Mouse (Mus musculus) embryo, embryonic 10.5 days (tissue): ENCODE results near the gene Ralgps2.
A peak's percentile ranks its signal among the peaks of the same experiment; 100 is the strongest.

Experiments
- DNase-seq: peaks from one replicate; pipeline ENCODE4 v3.0.0-alpha.2; 2015; ENCODE audit warnings: low spot score

Gene Ralgps2

DNA sequence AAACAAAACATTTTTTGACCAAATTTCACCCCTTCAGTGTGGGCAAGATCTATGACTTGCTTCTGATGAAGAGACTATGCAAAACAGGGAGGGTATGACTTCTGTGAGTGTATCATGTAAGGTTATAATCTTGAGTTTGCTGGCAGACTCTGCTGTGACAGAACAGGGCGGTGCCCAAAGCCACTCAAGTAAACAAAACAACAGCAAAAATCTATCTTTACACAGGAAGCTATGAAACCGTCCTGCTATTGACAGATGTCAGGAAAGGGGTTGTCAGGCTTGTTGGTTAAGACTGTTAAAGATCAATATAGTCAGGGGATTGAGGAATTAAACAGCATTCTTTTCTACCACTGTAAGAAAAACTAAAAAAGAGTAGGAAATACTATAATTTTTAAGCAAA lies 33.8 kb downstream of the Ralgps2 start:
- DNase-seq, result no peak

GRCm38 (mm10) chr1:156903899-156904298 lies 35.5 kb downstream of the Ralgps2 start:
- no peak for DNase-seq

GRCm38 (mm10) chr1:156901689-156902088 lies 37.7 kb downstream of the Ralgps2 start:
- DNase-seq, result no peak

- peak; percentile 36 for DNase-seq
These were observed 47.9 kb downstream of the Ralgps2 start for GRCm38 (mm10) chr1:156891561-156891960.

DNA sequence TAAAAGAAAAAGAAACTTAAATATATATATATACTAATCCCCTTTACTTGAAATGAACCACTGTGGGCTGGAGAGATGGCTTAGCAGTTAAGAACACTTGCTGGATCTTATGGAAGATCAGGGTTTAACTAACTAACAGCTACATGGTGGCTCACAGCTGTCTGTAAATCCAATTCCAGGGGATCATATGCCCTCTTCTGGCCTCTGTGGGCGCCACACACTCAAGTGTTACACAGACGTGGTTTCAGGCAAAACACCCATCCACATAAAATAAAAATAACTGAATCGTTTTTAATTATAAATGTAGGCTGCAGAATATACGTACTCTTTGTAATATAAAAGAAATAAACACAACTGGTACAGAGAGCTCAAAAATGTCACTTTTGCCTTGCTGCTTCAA lies 50.6 kb downstream of the Ralgps2 start:
- peak; percentile 27 for DNase-seq

- no peak for DNase-seq
These were observed 53.5 kb downstream of the Ralgps2 start for GRCm38 (mm10) chr1:156885879-156886278.

DNA sequence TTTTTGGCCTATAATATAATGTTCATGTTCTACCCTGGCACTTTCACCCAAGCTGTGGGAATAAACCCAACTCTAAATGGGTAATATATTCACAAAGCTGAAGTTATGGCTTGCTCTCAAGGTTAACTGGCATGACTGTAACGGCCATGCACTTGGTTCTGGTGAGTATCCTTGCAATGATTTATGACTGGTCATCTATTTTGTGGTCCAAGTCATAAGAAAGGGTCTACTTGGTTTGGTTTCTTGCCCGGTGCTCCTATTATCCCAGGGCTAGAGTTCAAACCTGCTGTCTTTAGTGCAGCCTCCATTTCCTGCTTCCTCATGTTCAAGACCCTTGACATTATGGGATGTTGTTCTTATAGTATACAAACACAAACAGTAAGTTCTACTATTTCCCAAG lies 54.6 kb downstream of the Ralgps2 start:
- DNase-seq, result no peak

DNA sequence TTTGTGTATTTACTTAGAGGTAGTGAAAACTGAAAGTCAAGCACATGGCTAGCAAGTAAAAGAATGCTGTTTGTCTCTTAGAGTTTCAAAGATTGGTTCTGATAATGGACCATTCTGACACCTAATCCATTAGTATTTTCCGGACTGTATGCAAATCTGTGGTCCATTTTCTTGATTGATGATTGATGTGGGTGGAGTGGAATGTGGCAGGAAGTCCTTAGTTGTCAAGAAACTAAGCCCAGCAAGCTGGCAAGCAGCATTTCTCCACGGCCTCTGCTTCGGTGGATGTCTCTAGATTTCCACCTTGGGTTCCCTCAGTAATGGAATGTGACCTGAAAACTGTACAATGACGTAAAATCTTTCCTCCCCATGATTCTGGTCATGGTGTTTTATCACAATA lies 68.8 kb downstream of the Ralgps2 start:
- DNase-seq, result no peak

DNA sequence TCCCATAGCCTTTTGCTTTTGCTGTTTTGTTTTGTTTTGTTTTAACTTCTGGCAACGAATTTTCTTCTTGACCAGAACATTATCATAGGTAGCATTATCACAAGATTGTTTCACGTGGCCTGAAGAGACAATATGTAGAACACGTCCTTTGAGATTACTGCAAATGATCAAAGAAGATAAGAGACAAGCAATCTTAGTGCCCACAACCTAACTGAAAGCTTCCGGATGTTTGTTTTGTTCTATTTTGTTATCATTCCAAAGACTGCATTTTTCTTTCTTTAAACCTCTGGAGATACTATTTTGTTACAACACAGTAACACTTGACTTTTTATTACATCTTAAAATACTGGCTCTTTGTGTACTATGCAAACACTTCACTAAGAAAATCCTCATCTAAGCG lies 69.4 kb downstream of the Ralgps2 start:
- DNase-seq, result no peak

DNA sequence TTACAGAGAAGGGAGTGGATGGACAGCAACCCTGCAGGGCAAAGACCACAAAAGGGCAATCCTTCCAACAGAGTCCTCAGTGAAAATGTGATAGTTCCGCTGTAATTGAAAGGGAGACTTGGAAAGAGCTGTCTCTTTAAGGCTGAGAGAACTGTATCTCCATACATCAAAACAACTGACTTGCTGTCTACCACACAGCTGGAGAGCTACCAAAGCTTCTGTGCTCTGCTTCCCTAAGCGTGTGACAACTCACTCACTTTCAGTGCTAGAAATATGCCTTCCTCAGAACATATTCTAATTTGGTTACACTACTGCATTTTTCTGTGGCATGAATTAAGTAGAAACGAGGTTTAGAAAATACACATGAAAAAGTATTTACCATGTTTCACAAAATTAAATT lies 75.2 kb downstream of the Ralgps2 start:
- peak; percentile 22 for DNase-seq

GRCm38 (mm10) chr1:156863726-156864125 lies 75.7 kb downstream of the Ralgps2 start:
- no peak for DNase-seq

DNA sequence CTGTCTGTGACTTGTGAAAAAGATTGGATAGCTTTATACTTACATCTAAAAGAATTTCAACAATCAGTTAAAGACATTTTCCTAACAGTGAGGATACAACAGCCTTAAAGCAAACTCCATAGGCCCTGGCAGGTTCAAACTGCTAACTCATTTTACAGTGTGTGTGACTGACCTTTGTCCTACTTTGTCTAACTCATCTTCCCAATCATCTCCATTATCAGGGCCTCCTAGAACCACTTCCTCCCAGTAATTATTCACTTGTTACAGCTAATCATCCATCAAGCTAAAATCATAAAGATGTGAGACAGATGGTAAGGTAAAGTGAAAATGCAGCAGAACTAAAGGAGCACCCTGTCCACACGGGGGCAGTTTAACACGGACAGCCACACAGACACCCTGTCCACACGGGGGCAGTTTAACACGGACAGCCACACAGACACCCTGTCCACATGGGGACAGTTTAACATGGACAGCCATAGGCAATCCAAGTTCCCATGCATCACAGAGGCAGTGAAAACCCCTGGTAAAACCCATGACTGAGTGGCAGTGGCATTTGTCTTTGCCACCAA lies 77.9 kb downstream of the Ralgps2 start:
- DNase-seq, result no peak

DNA sequence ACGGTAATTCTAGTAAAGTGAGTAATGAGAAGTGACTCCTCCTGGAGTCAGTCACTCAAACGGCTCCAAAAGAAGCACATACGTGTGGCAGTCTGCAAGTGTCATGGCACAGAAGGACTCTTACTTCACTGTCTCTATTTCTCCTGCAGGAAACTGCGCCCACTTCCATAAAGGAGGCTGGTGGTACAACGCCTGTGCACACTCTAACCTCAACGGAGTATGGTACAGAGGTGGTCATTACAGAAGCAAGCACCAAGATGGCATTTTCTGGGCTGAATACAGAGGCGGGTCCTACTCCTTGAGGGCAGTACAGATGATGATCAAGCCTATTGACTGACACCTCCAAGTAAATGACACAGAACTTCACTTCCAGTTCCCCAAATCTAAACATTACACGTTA lies 79.2 kb downstream of the Ralgps2 start:
- no peak for DNase-seq

- DNase-seq, result no peak
These were observed 79.6 kb downstream of the Ralgps2 start for GRCm38 (mm10) chr1:156859711-156860250.

DNA sequence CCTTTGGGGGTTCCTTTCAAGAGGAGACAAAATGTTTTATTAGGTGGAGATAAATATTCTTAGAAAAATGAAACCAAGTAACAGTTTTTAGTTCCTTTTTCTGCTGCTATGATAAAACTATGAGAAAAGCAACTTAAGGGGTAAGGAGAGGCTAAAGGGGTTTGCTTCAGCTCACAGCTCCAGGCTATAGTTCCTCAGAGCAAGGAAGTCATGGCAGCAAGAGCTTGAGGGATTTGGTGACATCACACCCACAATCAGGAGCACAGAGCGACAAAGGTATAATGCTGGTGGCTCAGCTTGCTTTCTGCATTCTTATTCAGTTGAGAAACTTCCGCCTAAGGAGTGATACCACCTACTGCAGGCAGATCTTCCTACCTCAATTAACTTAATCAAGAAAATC lies 80.3 kb downstream of the Ralgps2 start:
- no peak for DNase-seq

GRCm38 (mm10) chr1:156856666-156857065 lies 82.8 kb downstream of the Ralgps2 start:
- DNase-seq, result no peak

DNA sequence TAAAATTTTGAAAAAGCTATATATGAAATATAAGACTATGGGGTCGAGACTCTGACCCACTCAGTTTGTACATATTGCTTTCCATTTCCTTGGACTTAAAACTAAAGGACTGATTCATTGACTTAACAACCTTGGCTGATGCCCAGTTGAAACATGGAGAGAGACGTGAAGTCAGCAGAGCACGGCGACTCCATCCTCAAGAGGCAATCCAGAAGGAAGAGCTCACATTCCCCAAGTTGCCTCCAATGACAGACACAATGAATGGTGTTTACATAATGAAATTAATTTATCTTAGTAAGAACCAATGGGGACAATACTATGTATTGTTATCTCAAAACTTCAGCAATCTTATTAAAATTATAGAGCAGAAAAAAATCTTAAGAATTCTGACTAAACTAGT lies 84.9 kb downstream of the Ralgps2 start:
- DNase-seq, result no peak

DNA sequence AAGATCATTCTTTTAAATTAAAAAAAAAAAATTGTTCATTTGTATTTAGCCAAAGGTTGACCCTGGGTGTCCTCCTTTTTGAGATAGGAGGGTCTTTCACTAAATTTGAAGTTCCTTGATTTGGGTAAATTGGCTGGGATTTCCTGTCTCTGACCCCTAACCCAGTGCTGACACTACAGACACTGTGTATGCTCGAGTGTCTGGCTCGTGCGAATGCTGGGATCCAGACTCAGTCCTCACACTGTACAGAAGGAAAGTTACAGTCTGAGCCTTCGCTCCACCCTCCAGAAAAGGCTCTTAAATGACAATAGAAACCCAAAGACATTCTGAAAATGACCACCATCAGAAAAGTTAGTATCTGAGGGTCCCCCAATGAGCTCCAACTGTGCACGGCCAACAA lies 86.6 kb downstream of the Ralgps2 start:
- no peak for DNase-seq

DNA sequence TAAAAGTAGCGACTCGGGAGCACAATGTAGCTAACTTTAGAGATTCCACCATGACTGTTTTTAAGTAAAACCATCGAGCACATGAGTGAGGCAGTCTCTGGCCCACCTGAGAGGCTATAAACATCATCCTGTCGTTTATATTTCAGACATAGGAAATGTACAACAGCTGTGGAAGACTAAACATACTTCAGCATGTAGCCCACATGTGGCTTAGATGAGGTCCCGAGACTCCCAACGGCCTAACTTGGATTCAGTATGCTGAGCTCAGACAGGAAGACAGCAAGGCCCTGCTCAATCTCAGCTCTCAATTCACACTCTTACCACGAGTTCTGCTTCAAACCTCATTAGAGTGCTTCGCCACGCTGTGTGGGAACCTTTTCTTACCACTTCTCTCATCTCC lies 87.0 kb downstream of the Ralgps2 start:
- DNase-seq, result peak; percentile 55

DNA sequence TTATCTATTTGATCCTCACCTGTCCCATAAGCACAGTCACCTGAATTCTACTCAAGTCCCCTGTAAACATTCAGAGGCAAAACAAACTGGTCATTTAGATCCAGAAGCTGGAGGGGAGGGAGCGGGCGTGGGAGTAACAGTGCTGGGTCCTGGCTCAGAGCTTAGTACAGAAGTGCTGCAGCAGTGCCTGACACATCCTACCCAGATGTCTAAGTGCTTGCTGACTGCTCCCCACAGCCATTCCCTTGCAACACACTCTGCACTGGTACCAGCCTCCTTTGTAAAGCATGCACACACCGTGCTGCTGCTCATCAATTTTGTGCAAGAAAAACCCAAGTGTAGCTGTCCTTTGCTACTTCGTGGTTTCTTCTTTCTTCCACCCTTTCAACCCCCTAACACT lies 92.3 kb downstream of the Ralgps2 start:
- DNase-seq, result no peak

- DNase-seq, result no peak
These were observed 97.6 kb downstream of the Ralgps2 start for GRCm38 (mm10) chr1:156841625-156842339.

DNA sequence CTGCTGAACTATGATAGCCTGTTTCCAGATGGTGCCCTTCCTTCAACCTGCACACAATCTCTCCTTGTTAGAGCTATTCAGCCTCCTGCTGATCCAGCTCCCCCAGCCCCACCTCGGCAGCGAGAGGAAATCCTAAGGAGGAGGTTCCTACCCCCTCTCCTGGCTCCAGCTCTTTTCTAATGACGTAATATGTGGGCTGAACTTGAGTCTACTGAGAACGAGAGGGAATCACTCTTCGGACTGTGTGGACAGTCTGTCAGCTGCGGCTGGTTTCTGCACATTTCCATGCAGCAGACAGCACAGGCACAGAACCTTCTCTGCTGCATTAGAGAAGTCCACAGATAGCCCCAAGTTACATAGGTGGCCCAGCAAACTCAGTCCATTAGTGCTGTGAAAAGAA lies 100.7 kb downstream of the Ralgps2 start:
- peak; percentile 85 for DNase-seq

- DNase-seq, result peak; percentile 48
These were observed 101.2 kb downstream of the Ralgps2 start, which contains the start of gene Angptl1 for GRCm38 (mm10) chr1:156838177-156838576. Angptl1 (plus strand) TSS chr1:156838562.

GRCm38 (mm10) chr1:156819236-156819635 lies 120.2 kb downstream of the Ralgps2 start:
- DNase-seq, result no peak
